Mouse (Mus musculus) testis, adult 2 months (tissue): ENCODE results near the gene Olfr1532-ps1. TPM values are rescaled to one million over a fixed set of nuclear protein-coding genes. Genes with fewer than 3 reads are reported as not detected.

Source experiments
- H3K27ac ChIP-seq: fragments of 200-500 bp; 2 replicates; pipeline ENCODE4 v1.5.1; 2012; ENCODE audit warnings: low read depth, low read length; ENCODE audit not compliant: control insufficient read depth, insufficient read depth
- H3K27me3 ChIP-seq: fragments of 200-500 bp; 2 replicates; pipeline ENCODE4 v1.6.1; 2012; ENCODE audit warnings: mild to moderate bottlenecking, low read length, moderate library complexity; ENCODE audit not compliant: control insufficient read depth, insufficient read depth
- H3K36me3 ChIP-seq: fragments of 200-500 bp; 2 replicates; pipeline ENCODE4 v1.6.1; 2012; ENCODE audit warnings: mild to moderate bottlenecking, low read length; ENCODE audit not compliant: control insufficient read depth, insufficient read depth
- H3K4me1 ChIP-seq: fragments of 200-500 bp; 2 replicates; pipeline ENCODE4 v1.6.1; 2012; ENCODE audit warnings: low read length; ENCODE audit not compliant: control insufficient read depth, insufficient read depth
- H3K4me3 ChIP-seq: fragments of 200-500 bp; 2 replicates; pipeline ENCODE4 v1.5.1; 2012; ENCODE audit warnings: low read depth, mild to moderate bottlenecking, low read length, moderate library complexity, mixed read lengths; ENCODE audit not compliant: control insufficient read depth
- CTCF ChIP-seq: fragments of 200-500 bp; IDR thresholded peaks from 2 replicates; pipeline ENCODE4 v1.5.1; 2012; ENCODE audit warnings: low read depth, mild to moderate bottlenecking, inconsistent platforms, low read length, moderate library complexity; ENCODE audit not compliant: control insufficient read depth, insufficient read depth, insufficient replicate concordance
- POLR2A ChIP-seq: fragments of 200-500 bp; IDR thresholded peaks from 2 replicates; pipeline ENCODE4 v1.6.1; 2012; ENCODE audit warnings: low read depth, mild to moderate bottlenecking, inconsistent platforms, low read length, moderate library complexity; ENCODE audit not compliant: control insufficient read depth
- polyA plus RNA-seq: library from polyadenylated mRNA; depleted of rRNA; stranded (reverse); fragments of >200 nt; gene quantifications from 2 replicates; pipeline ENCODE4 v1.2.3, GENCODE M21; 2012; rRNA removed

Olfr1532-ps1 gene
- polyA plus RNA-seq, 1 experiment = not detected

GRCm38 (mm10) chr7:106963837-106964236, 56.0 kb downstream of the Olfr1532-ps1 start, which contains the start of gene Olfr6:
Gene Olfr6, minus strand, starts transcription at chr7:106963937.
- Histone ChIP-seq H3K36me3 (no peaks in the 10 kb centered on the region), H3K27ac (no peak within 1 kb of the TSS), H3K27me3 (no peaks in the 10 kb centered on the region), H3K4me1 (no peaks in the 10 kb centered on the region), H3K4me3 (no peak within 1 kb of the TSS)
- TF ChIP-seq POLR2A (no peak), CTCF (no peak)

Other genes starting within 250 kb of the Olfr1532-ps1 start
- gene Olfr693, start 227.4 kb upstream of the Olfr1532-ps1 start, polyA plus RNA-seq = 0.19 TPM in 1 of 2 replicates, not detected in the other
- not detected in 2 replicates for gene Olfr694, start 216.2 kb upstream of the Olfr1532-ps1 start, polyA plus RNA-seq
- gene Olfr695, start 191.6 kb upstream of the Olfr1532-ps1 start, polyA plus RNA-seq = not detected in 2 replicates
- gene Olfr697, start 165.6 kb upstream of the Olfr1532-ps1 start, polyA plus RNA-seq = 2.0 and 2.3 TPM in 2 replicates
- gene Olfr698, start 152.6 kb upstream of the Olfr1532-ps1 start, polyA plus RNA-seq = 0.11 TPM in 1 of 2 replicates, not detected in the other
- 0.04 TPM in 1 of 2 replicates, not detected in the other for gene Olfr699, start 114.8 kb upstream of the Olfr1532-ps1 start, polyA plus RNA-seq
- 0.44 and 0.57 TPM in 2 replicates for gene Olfr700, start 99.2 kb upstream of the Olfr1532-ps1 start, polyA plus RNA-seq
- gene Olfr701, start 93.9 kb upstream of the Olfr1532-ps1 start, polyA plus RNA-seq = 20.7 and 29.8 TPM in 2 replicates
- not detected in 2 replicates for gene Olfr702, start 74.1 kb upstream of the Olfr1532-ps1 start, polyA plus RNA-seq
- 0.20 and 0.58 TPM in 2 replicates for gene Olfr703, start 64.6 kb upstream of the Olfr1532-ps1 start, polyA plus RNA-seq
- not detected in 2 replicates for gene Olfr704, start 44.8 kb upstream of the Olfr1532-ps1 start, polyA plus RNA-seq
- not detected in 2 replicates for gene Olfr705, start 31.1 kb upstream of the Olfr1532-ps1 start, polyA plus RNA-seq
- not detected in 2 replicates for gene Olfr706, start 19.8 kb upstream of the Olfr1532-ps1 start, polyA plus RNA-seq
- gene Olfr707, start 6.8 kb upstream of the Olfr1532-ps1 start, polyA plus RNA-seq = not detected in 2 replicates
- gene Olfr709-ps1, start 24.2 kb downstream of the Olfr1532-ps1 start, polyA plus RNA-seq = not detected in 2 replicates
- not detected in 2 replicates for gene Olfr710, start 40.3 kb downstream of the Olfr1532-ps1 start, polyA plus RNA-seq
- gene Olfr6, start 55.9 kb downstream of the Olfr1532-ps1 start, polyA plus RNA-seq = not detected in 2 replicates
- gene Olfr711, start 67.5 kb downstream of the Olfr1532-ps1 start, polyA plus RNA-seq = not detected in 2 replicates
- gene Olfr2, start 98.1 kb downstream of the Olfr1532-ps1 start, polyA plus RNA-seq = 0.09 TPM in 1 of 2 replicates, not detected in the other
- not detected in 2 replicates for gene Olfr713, start 123.2 kb downstream of the Olfr1532-ps1 start, polyA plus RNA-seq
- gene Olfr714, start 163.0 kb downstream of the Olfr1532-ps1 start, polyA plus RNA-seq = not detected in 2 replicates
- gene Olfr17, start 185.2 kb downstream of the Olfr1532-ps1 start, polyA plus RNA-seq = not detected in 2 replicates
- gene Olfr715b, start 202.4 kb downstream of the Olfr1532-ps1 start, polyA plus RNA-seq = not detected in 2 replicates
- gene Olfr715, start 223.1 kb downstream of the Olfr1532-ps1 start, polyA plus RNA-seq = not detected in 2 replicates
- gene Olfr716, start 230.3 kb downstream of the Olfr1532-ps1 start, polyA plus RNA-seq = not detected in 2 replicates